Mouse (Mus musculus): ENCODE data around the gene Immp1l.
A peak's percentile ranks its signal among the peaks of the same experiment; 100 is the strongest.

Immp1l gene

GRCm38 (mm10) chr2:105903896-105904756 lies at the start of gene Immp1l, which contains the start of gene Elp4:
TSS of gene Immp1l (plus strand) at chr2:105904638.
TSS of gene Elp4 (minus strand) at chr2:105904564.
- DNase-seq (ENCODE audit: extremely low read depth, low read depth) = peak; percentile 94

GRCm38 (mm10) chr2:105854740-105855139 lies 49.7 kb upstream of the Immp1l start:
- no peak for DNase-seq (ENCODE audit: extremely low read depth, low read depth)

- DNase-seq (ENCODE audit: extremely low read depth, low read depth) = no peak
These were observed 31.0 kb upstream of the Immp1l start for GRCm38 (mm10) chr2:105873403-105873802.

GRCm38 (mm10) chr2:105890816-105891215 lies 13.6 kb upstream of the Immp1l start:
- no peak for DNase-seq (ENCODE audit: extremely low read depth, low read depth)

GRCm38 (mm10) chr2:105904757-105905146 lies 314 bp downstream of the Immp1l start:
- peak; percentile 40 for DNase-seq (ENCODE audit: extremely low read depth, low read depth)

GRCm38 (mm10) chr2:105908351-105908750 lies 3.9 kb downstream of the Immp1l start:
- DNase-seq (ENCODE audit: extremely low read depth, low read depth) = peak; percentile 16

GRCm38 (mm10) chr2:105910611-105911010 lies 6.2 kb downstream of the Immp1l start:
- no peak for DNase-seq (ENCODE audit: extremely low read depth, low read depth)

GRCm38 (mm10) chr2:105913655-105914366 lies 9.4 kb downstream of the Immp1l start:
- DNase-seq (ENCODE audit: extremely low read depth, low read depth) = no peak

- DNase-seq (ENCODE audit: extremely low read depth, low read depth) = peak; percentile 8
These were observed 12.2 kb downstream of the Immp1l start for GRCm38 (mm10) chr2:105916671-105917070.

GRCm38 (mm10) chr2:105917623-105918346 lies 13.3 kb downstream of the Immp1l start:
- DNase-seq (ENCODE audit: extremely low read depth, low read depth) = no peak

- DNase-seq (ENCODE audit: extremely low read depth, low read depth) = no peak
These were observed 45.7 kb downstream of the Immp1l start for GRCm38 (mm10) chr2:105950131-105950530.

- DNase-seq (ENCODE audit: extremely low read depth, low read depth) = no peak
These were observed 47.0 kb downstream of the Immp1l start for GRCm38 (mm10) chr2:105951350-105951940.

GRCm38 (mm10) chr2:105953862-105954261 lies 49.4 kb downstream of the Immp1l start:
- no peak for DNase-seq (ENCODE audit: extremely low read depth, low read depth)

- DNase-seq (ENCODE audit: extremely low read depth, low read depth) = no peak
These were observed 59.0 kb downstream of the Immp1l start for GRCm38 (mm10) chr2:105963447-105963846.

GRCm38 (mm10) chr2:105973941-105974340 lies 69.5 kb downstream of the Immp1l start:
- no peak for DNase-seq (ENCODE audit: extremely low read depth, low read depth)

- no peak for DNase-seq (ENCODE audit: extremely low read depth, low read depth)
These were observed 73.6 kb downstream of the Immp1l start for GRCm38 (mm10) chr2:105978065-105978464.

GRCm38 (mm10) chr2:105985206-105985605 lies 80.8 kb downstream of the Immp1l start:
- no peak for DNase-seq (ENCODE audit: extremely low read depth, low read depth)

GRCm38 (mm10) chr2:105987131-105987530 lies 82.7 kb downstream of the Immp1l start:
- DNase-seq (ENCODE audit: extremely low read depth, low read depth) = no peak

- no peak for DNase-seq (ENCODE audit: extremely low read depth, low read depth)
These were observed 83.6 kb downstream of the Immp1l start for GRCm38 (mm10) chr2:105987999-105988398.

GRCm38 (mm10) chr2:106002835-106003739 lies 98.6 kb downstream of the Immp1l start, which contains the start of gene Dnajc24:
TSS of gene Dnajc24 (minus strand) at chr2:106003549.
- DNase-seq (ENCODE audit: extremely low read depth, low read depth) = peak; percentile 86

All from MEL-GATA-1-ER (cell line).